Mouse (Mus musculus): Measurements from ENCODE around the gene Pdcd10. TPM values are rescaled to one million over a fixed set of nuclear protein-coding genes. Genes with fewer than 3 reads are reported as not detected.

Gene Pdcd10
- total and polyA plus RNA-seq, 2 experiments from 2014 or later = 42.1 to 51.3 TPM

- WGBS = 76% methylated on average over 7 of the region's 7 CpGs
- no peak overlapping the region for H3K4me2 ChIP-seq (ENCODE audit: low read depth, low read length)
- DNase-seq (ENCODE audit: low spot score) = no peak
- no peak overlapping the region for H3K9ac ChIP-seq (replicated peaks; ENCODE audit: low read depth, low read length)
- H3K9me3 ChIP-seq (replicated peaks; ENCODE audit: control insufficient read depth, low read length) = no peaks in the 10 kb centered on the region
- no peaks in the 10 kb centered on the region for H3K4me1 ChIP-seq (ENCODE audit: control insufficient read depth, insufficient read depth)
- TF ChIP-seq EP300 (IDR thresholded peaks at IDR 0.05; ENCODE audit: low read depth) = no peak
- peak; percentile 21 for TF ChIP-seq CTCF (IDR thresholded peaks at IDR 0.05; ENCODE audit: low read depth)
- no peaks in the 10 kb centered on the region for H3K36me3 ChIP-seq (replicated peaks; ENCODE audit: control insufficient read depth, insufficient read depth, low read length)
- no peak overlapping the region for H3K4me3 ChIP-seq (ENCODE audit: low read depth, low read length)
- ATAC-seq (ENCODE audit: insufficient read depth, low read depth) = no peak
- H3K27me3 ChIP-seq (ENCODE audit: control insufficient read depth, insufficient read depth, low read length) = no peaks in the 10 kb centered on the region
- no peak overlapping the region for H3K27ac ChIP-seq (ENCODE audit: low read depth)
Measured at GRCm38 (mm10) chr3:75498961-75499960, 57.4 kb downstream of the Pdcd10 start.

DNA sequence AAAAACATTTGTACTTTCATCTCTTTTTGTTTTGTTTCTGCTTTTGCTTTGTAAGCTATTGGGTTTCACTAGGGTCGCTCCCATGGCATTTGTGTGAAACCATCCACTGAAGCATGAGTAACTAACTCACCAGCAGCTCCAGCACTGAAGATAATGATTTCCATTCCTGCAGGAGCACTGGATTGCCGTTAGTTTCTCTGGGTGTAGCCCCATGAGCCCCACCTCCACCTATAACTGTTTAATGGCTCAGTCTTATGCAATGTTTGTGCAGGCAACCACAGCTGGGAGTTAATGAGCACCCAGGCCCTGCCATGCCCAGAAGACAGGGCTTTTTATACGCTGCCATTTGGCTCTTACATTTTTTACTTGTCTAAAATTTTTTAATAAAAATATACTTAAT lies 63.7 kb downstream of the Pdcd10 start:
- DNase-seq (ENCODE audit: low spot score) (no peak), ATAC-seq (ENCODE audit: insufficient read depth, low read depth) (no peak)
- Histone ChIP-seq H3K36me3 (replicated peaks; ENCODE audit: control insufficient read depth, insufficient read depth, low read length) (no peaks in the 10 kb centered on the region), H3K27ac (ENCODE audit: low read depth) (no peak overlapping the region), H3K4me2 (ENCODE audit: low read depth, low read length) (no peak overlapping the region), H3K4me1 (ENCODE audit: control insufficient read depth, insufficient read depth) (no peaks in the 10 kb centered on the region), H3K9ac (replicated peaks; ENCODE audit: low read depth, low read length) (no peak overlapping the region), H3K9me3 (replicated peaks; ENCODE audit: control insufficient read depth, low read length) (no peaks in the 10 kb centered on the region), H3K4me3 (ENCODE audit: low read depth, low read length) (no peak overlapping the region), H3K27me3 (ENCODE audit: control insufficient read depth, insufficient read depth, low read length) (no peaks in the 10 kb centered on the region)
- 64% methylated on average over 3 of the region's 3 CpGs for WGBS
- no peak for TF ChIP-seq EP300 (IDR thresholded peaks at IDR 0.05; ENCODE audit: low read depth)
- no peak for TF ChIP-seq CTCF (IDR thresholded peaks at IDR 0.05; ENCODE audit: low read depth)

GRCm38 (mm10) chr3:75482056-75482455 lies 74.6 kb downstream of the Pdcd10 start, which contains the start of gene Wdr49:
Gene Wdr49 (minus strand): TSS chr3:75482156.
- no peaks in the 10 kb centered on the region for H3K4me1 ChIP-seq (ENCODE audit: control insufficient read depth, insufficient read depth)
- H3K27me3 ChIP-seq (ENCODE audit: control insufficient read depth, insufficient read depth, low read length) = no peaks in the 10 kb centered on the region
- WGBS = 45% methylated on average over 2 of the region's 2 CpGs
- no peaks in the 10 kb centered on the region for H3K36me3 ChIP-seq (replicated peaks; ENCODE audit: control insufficient read depth, insufficient read depth, low read length)
- H3K9ac ChIP-seq (replicated peaks; ENCODE audit: low read depth, low read length) = no peak within 1 kb of the TSS
- ATAC-seq (ENCODE audit: insufficient read depth, low read depth) (no peak), DNase-seq (ENCODE audit: low spot score) (no peak)
- H3K27ac ChIP-seq (ENCODE audit: low read depth) = no peak within 1 kb of the TSS
- no peak for TF ChIP-seq EP300 (IDR thresholded peaks at IDR 0.05; ENCODE audit: low read depth)
- no peak for TF ChIP-seq CTCF (IDR thresholded peaks at IDR 0.05; ENCODE audit: low read depth)
- H3K4me3 ChIP-seq (ENCODE audit: low read depth, low read length) = no peak within 1 kb of the TSS
- no peaks in the 10 kb centered on the region for H3K9me3 ChIP-seq (replicated peaks; ENCODE audit: control insufficient read depth, low read length)
- H3K4me2 ChIP-seq (ENCODE audit: low read depth, low read length) = no peak within 1 kb of the TSS

DNA sequence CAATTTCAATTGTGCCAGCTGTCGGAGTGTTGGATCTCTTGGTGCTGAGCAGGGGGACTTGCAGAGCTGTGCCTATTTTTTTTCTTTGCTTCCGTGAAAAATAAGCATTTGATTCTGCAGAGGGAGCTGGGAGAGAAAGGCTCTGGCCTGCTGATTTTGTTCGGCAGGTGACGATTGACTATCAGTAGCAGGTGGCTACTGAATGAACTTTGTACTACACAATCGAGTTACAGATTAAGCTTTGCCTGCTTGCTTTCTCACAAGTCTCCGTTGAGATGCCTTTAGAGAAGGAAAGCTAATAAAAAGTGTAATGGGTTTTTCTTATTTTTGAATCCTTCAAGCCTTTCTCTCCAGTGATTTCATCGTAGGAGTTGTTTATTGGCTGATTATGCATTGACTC lies 81.5 kb downstream of the Pdcd10 start:
- H3K36me3 ChIP-seq (replicated peaks; ENCODE audit: control insufficient read depth, insufficient read depth, low read length) = no peaks in the 10 kb centered on the region
- no peak overlapping the region for H3K4me2 ChIP-seq (ENCODE audit: low read depth, low read length)
- no peak overlapping the region for H3K9ac ChIP-seq (replicated peaks; ENCODE audit: low read depth, low read length)
- H3K27me3 ChIP-seq (ENCODE audit: control insufficient read depth, insufficient read depth, low read length) = no peaks in the 10 kb centered on the region
- no peak overlapping the region for H3K4me3 ChIP-seq (ENCODE audit: low read depth, low read length)
- TF ChIP-seq CTCF (IDR thresholded peaks at IDR 0.05; ENCODE audit: low read depth) = no peak
- DNase-seq (ENCODE audit: low spot score) (no peak), ATAC-seq (ENCODE audit: insufficient read depth, low read depth) (no peak)
- 65% methylated on average over 7 of the region's 7 CpGs for WGBS
- H3K9me3 ChIP-seq (replicated peaks; ENCODE audit: control insufficient read depth, low read length) = no peaks in the 10 kb centered on the region
- H3K4me1 ChIP-seq (ENCODE audit: control insufficient read depth, insufficient read depth) = no peaks in the 10 kb centered on the region
- no peak overlapping the region for H3K27ac ChIP-seq (ENCODE audit: low read depth)

DNA sequence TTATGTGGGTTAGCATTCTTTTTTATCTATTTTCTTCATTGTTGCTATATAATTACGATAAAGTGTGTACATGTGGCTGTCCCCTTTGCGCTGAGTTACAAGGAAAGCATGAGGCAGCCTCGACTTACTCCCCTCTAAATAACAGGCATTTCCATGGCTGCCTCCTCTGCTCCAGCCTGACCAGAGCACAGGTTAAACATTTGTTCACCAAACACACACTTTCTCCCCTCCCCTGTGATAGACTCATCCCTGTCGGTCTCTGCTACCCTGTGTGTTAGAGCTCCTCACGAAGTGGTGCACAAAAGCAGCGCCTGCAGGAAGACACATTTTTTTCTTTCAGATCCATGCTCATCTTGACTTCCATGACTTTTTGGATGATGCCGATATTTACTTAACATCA lies 82.0 kb downstream of the Pdcd10 start:
- Histone ChIP-seq H3K9me3 (replicated peaks; ENCODE audit: control insufficient read depth, low read length) (no peaks in the 10 kb centered on the region), H3K4me2 (ENCODE audit: low read depth, low read length) (no peak overlapping the region), H3K27me3 (ENCODE audit: control insufficient read depth, insufficient read depth, low read length) (no peaks in the 10 kb centered on the region), H3K27ac (ENCODE audit: low read depth) (no peak overlapping the region), H3K4me1 (ENCODE audit: control insufficient read depth, insufficient read depth) (no peaks in the 10 kb centered on the region), H3K4me3 (ENCODE audit: low read depth, low read length) (no peak overlapping the region), H3K9ac (replicated peaks; ENCODE audit: low read depth, low read length) (no peak overlapping the region), H3K36me3 (replicated peaks; ENCODE audit: control insufficient read depth, insufficient read depth, low read length) (no peaks in the 10 kb centered on the region)
- no peak for DNase-seq (ENCODE audit: low spot score)
- TF ChIP-seq CTCF (IDR thresholded peaks at IDR 0.05; ENCODE audit: low read depth) (no peak), EP300 (IDR thresholded peaks at IDR 0.05; ENCODE audit: low read depth) (no peak)
- 87% methylated on average over 7 of the region's 7 CpGs for WGBS
- no peak for ATAC-seq (ENCODE audit: insufficient read depth, low read depth)

Measured in heart, postnatal 0 days (tissue).